Mouse (Mus musculus): ENCODE measurements around the gene Alkbh3.

Alkbh3 gene

GRCm38 (mm10) chr2:93992810-93993209 lies 17.8 kb downstream of the Alkbh3 start:
- DNase-seq (ENCODE audit: low read depth) = no peak

GRCm38 (mm10) chr2:93992259-93992658 lies 18.3 kb downstream of the Alkbh3 start:
- no peak for DNase-seq (ENCODE audit: low read depth)

GRCm38 (mm10) chr2:93991336-93991735 lies 19.3 kb downstream of the Alkbh3 start:
- DNase-seq (ENCODE audit: low read depth) = no peak

DNA sequence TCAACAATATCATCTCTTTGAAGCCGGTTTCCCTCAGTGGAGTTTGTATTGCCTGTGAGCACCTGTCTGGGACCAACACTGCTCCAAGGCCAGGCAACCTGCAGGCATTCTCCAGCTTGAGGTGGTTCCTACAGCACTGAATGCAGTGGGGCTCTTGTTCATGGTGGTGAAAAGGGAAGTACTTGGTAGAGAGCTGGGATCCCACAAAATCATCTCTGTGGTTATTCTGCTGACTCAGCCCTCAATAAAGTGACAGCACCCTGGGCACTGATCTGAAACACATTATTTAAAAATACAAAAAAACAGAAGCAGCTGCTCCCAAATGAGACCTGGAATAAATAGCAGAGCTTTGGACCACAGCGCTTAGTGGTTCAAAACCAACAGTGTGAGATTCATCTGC lies 22.2 kb downstream of the Alkbh3 start:
- no peak for DNase-seq (ENCODE audit: low read depth)

- no peak for DNase-seq (ENCODE audit: low read depth)
These were observed 28.0 kb downstream of the Alkbh3 start for GRCm38 (mm10) chr2:93982457-93983235.

GRCm38 (mm10) chr2:93979249-93980120 lies 31.1 kb downstream of the Alkbh3 start:
- no peak for DNase-seq (ENCODE audit: low read depth)

- peak; percentile 7 for DNase-seq (ENCODE audit: low read depth)
These were observed 34.0 kb downstream of the Alkbh3 start for GRCm38 (mm10) chr2:93976436-93977252.

DNA sequence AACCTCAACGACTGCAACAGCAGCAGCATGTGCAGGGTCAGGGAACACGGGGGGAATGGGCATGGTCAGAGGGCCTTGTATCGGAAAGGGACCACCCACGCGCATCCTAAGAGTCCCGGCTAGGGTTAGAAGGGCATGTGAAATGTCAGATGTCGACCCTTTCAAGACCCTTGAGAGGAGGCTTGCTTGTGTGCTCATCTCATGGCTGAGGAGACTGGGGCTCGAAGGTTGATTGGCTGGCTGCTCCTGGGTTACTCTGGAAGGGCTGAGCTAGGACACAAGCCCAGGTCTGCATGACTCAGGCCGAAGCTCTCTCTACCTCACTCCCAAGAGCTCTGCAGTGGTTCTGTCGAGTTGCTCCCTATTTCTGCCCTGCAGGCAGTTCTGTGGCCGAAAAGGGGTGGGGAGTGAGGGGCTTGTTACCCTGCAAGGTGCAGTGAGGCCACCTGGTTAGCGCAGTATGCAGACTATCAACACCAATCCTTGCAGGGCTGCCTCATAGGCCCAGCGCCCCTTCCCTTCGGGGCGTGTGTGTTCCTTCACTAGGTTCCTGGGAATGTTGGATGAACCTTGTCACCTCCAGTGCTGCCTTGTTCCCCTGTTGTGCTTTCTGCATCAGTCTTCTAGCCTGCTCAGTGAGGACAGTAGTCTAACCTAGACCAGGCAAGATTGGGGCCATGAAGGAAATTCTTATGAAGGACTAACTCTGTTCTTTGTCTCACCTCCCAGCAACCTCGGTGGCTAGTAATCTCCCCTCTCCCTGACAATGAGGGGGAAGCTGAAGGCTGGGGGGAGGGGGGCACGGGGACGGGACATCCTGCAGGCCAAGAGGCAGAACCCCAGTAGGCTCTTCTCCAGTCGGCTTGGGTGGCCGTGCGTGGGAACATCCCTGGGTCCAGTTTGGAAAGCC lies 34.8 kb downstream of the Alkbh3 start:
- DNase-seq (ENCODE audit: low read depth) = no peak

DNA sequence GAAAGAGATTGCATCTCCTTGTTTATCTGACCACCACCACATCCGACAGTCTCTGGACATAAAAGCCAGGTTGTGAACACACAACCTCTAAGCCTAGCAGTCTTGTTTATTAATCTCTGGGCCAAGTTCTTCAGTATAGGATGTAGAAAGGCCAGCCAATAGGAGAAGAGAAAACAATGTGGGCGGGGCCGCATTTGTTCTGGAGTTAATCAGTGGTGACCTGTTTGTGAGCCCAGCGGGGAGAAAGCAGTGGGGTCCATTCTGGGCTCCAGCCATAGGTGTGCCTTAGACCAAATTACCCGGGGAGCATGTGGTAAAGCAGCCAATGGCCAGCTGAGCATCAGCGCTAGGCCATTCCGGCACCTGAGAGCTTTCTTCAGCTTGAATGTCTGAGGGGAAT lies 35.6 kb downstream of the Alkbh3 start:
- DNase-seq (ENCODE audit: low read depth) = peak; percentile 10

DNA sequence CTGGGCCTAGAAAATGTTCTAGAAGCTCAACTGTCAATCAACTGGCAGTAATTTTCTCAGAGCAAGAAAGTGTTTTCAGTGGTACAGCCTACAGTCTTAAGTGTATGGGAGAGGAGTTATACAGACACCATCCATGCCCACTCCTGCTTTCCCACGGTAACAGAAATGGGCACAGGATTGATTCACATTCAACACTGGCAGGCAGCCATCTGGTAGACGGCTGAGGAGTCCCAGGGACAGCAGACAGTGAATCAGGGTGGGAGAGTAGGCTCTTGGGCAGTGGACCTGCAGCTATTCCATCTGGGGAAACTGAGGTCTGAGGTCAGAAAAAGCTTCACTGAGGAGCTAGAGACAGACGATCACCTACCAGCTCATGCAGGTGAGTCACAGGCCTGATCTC lies 39.0 kb downstream of the Alkbh3 start:
- DNase-seq (ENCODE audit: low read depth) = no peak

DNA sequence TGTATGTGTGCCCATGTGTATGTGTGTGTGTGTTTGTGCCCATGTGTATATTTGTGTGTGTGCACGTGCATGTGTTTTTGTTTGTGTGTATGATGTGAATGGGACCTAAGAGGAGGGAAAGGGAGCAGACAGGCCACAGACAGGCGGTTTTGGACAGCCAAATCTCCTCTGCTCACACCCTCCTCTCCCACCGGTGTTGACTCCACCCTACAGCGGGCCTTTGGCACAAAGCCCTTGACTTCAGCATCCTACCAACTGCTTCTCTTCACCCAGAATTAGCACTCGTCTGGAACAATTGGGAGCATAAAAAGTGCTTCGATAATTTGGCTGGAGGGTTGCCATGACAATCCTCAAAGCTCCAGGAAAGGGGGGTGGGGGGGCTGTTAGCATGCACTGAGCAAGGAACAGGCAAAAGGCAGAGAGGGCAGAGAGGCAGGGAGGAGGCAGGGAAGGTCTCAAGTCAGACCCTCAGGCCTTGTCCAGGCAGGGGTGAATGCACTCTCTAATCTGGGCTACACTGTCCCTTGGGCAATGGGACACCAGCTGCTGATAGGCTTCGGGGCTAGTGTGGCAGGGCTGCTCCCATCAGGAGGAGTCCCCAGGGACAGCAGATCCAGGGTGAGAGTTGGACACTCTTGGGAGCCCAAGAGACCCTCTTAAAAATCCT lies 46.0 kb downstream of the Alkbh3 start:
- DNase-seq (ENCODE audit: low read depth) = no peak

- no peak for DNase-seq (ENCODE audit: low read depth)
These were observed 46.8 kb downstream of the Alkbh3 start for GRCm38 (mm10) chr2:93963802-93964201.

DNA sequence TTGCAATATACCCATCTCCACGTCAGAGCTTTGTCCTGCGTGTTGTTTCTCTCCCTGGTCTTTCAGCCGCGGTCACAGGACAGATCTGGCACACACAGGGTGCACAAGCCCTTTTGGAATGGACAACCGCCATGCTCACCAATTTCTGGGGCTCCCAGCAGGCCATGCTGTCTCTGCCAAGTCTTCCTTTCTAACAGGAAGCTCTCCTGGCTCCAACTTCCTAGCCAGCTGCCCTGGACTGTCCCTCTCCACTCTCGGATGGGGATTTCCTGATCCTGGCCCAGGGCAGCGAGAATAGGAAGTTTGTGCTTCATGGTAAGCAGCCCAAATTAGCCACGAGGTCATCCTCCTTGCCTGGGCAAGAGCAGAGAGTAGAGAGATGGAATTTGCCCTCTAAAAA lies 48.9 kb downstream of the Alkbh3 start:
- DNase-seq (ENCODE audit: low read depth) = no peak

DNA sequence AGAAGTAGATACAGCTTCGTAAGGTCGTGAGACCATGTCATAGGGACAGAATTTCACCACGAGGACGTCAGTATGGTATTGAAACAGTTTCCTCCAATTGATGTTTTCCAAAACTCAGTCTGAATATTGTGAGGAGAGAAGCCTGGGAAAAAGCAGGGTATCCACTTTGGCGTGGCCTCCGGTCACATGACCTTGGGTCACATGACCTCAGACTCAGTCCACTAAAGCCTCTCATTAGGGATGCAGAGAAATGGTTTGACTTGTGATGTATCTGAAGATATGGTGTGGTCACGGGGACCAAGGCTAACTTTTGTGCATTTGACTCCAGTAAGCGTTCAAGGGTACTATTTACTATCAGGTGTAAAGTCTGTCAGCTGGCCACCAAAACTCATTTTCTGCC lies 51.3 kb downstream of the Alkbh3 start:
- DNase-seq (ENCODE audit: low read depth) = no peak

DNA sequence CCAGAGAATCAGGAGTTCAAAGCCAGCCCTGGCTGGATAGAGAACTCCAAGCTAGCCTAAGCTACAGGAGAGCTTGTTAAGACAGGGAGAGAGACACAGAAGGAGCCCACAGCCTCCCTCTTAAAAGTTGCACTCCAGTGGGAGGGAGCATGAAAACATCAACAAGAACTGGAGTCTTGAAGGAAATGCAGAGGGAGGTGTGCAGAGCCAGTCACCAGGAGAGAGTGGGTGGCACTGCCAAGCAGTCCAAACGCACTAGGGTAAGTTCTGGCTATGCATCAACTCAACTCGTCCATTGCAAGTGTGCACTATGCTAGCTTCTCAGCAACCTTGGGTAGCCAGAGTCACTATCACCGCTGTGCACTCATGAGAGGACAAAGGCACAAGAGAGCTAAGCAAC lies 52.4 kb downstream of the Alkbh3 start:
- DNase-seq (ENCODE audit: low read depth) = no peak

DNA sequence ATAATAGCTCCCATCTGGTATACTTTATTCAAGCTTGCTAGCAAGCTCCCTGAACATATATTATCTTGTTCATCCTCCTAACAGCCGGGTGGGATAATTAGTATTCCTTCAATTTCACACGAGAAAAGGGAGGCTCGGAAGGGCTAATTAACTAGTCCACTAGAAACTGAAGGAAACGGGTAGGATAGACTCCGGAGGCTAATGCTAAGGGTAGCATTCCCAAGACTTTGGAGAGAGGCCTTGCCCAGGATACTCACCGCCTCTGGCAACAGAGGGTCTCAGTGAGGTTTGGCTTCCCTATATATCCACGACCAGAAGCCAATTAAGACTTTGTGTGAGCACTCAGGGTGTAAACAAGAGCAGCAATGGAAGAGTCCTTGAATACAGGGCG lies 52.8 kb downstream of the Alkbh3 start:
- no peak for DNase-seq (ENCODE audit: low read depth)

GRCm38 (mm10) chr2:93956908-93957784 lies 53.5 kb downstream of the Alkbh3 start, which contains the start of gene Gm13889:
Gene Gm13889 (minus strand): TSS chr2:93957201.
- DNase-seq (ENCODE audit: low read depth) = no peak

- no peak for DNase-seq (ENCODE audit: low read depth)
These were observed 54.2 kb downstream of the Alkbh3 start for GRCm38 (mm10) chr2:93956331-93956801.

- no peak for DNase-seq (ENCODE audit: low read depth)
These were observed 54.7 kb downstream of the Alkbh3 start for GRCm38 (mm10) chr2:93955886-93956285.
